Mouse (Mus musculus) cortical plate, adult 2 months (tissue): ENCODE data around the gene Qprt.

Experiments
- CTCF ChIP-seq: fragments of 200-500 bp; IDR thresholded peaks from 2 replicates; pipeline ENCODE4 v1.5.1; 2011; ENCODE audit warnings: mild to moderate bottlenecking, control low read depth, low read length; ENCODE audit not compliant: insufficient read depth; ENCODE audit errors: extremely low read depth
- POLR2A ChIP-seq: fragments of 200-500 bp; IDR thresholded peaks from 2 replicates; pipeline ENCODE4 v1.6.1; 2011; ENCODE audit warnings: mild to moderate bottlenecking, low read length, control low read depth; ENCODE audit not compliant: insufficient read depth; ENCODE audit errors: extremely low read depth

DNA sequence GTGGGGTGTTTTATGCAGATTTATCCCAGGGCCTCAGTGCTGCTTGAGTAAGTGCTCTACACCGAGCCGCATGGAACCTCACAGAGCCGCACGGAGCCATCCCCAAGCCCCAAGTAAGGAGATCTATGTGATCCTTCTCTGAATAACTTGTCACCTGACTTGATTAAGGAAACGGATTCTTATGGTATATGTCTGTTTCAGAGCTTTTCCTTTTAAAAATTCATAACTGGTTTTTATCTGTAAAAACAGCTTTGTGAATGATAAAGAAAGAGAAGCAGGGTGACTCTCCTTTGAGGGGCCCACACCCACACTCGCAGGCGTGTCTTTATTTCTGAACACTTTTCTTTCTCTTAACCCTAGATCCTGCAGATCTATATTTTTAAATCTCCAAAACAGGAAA, 17.1 kb upstream of the Qprt start:
- TF ChIP-seq CTCF = no peak
- TF ChIP-seq POLR2A = no peak
